Mouse (Mus musculus): Measurements from ENCODE around the gene Cpne7. TPM values are rescaled to one million over a fixed set of nuclear protein-coding genes. Genes with fewer than 3 reads are reported as not detected.

The Cpne7 gene
- polyA plus RNA-seq, 2 experiments: 0.50 to 3.0 TPM

- H3K27ac ChIP-seq (replicated peaks; ENCODE audit: low read depth, low read length): no peak overlapping the region
- H3K9me3 ChIP-seq (ENCODE audit: control insufficient read depth, low read length): no peaks in the 10 kb centered on the region
- H3K4me1 ChIP-seq (ENCODE audit: control insufficient read depth, insufficient read depth, low read length): peaks cover 12% of the 10 kb centered on the region; the same call in 1 of the 2 replicates
- DNase-seq (ENCODE audit: low spot score): peak; percentile 80
- 0 out of 2 replicates have a peak, but pooled peaks have one; percentile 9 for ATAC-seq (ENCODE audit: low FRiP score, low read depth)
- no peak overlapping the region for H3K4me2 ChIP-seq (replicated peaks; ENCODE audit: low read depth, low read length, severe bottlenecking)
- H3K4me3 ChIP-seq (replicated peaks; ENCODE audit: low read length): no peak overlapping the region
- no peak overlapping the region for H3K9ac ChIP-seq (ENCODE audit: low read depth, low read length, severe bottlenecking)
- TF ChIP-seq POLR2A (IDR thresholded peaks at IDR 0.05; ENCODE audit: borderline replicate concordance, extremely low read depth, insufficient read depth, insufficient read length): no peak
- WGBS: 67% methylated on average over 5 of the region's 5 CpGs
- no peaks in the 10 kb centered on the region for H3K27me3 ChIP-seq (ENCODE audit: control insufficient read depth, insufficient read depth, low read length)
- peaks cover 31% of the 10 kb centered on the region for H3K36me3 ChIP-seq (ENCODE audit: control insufficient read depth, insufficient read depth, low read length)
Measured at GRCm38 (mm10) chr8:123105553-123106326, 11.4 kb upstream of the Cpne7 start.

- no peak overlapping the region for H3K4me2 ChIP-seq (replicated peaks; ENCODE audit: low read depth, low read length, severe bottlenecking)
- H3K4me3 ChIP-seq (replicated peaks; ENCODE audit: low read length): no peak overlapping the region
- no peak for ATAC-seq (ENCODE audit: low FRiP score, low read depth)
- no peak overlapping the region for H3K9ac ChIP-seq (ENCODE audit: low read depth, low read length, severe bottlenecking)
- peaks cover 31% of the 10 kb centered on the region for H3K36me3 ChIP-seq (ENCODE audit: control insufficient read depth, insufficient read depth, low read length)
- DNase-seq (ENCODE audit: low spot score): no peak
- H3K27me3 ChIP-seq (ENCODE audit: control insufficient read depth, insufficient read depth, low read length): no peaks in the 10 kb centered on the region
- no peaks in the 10 kb centered on the region for H3K9me3 ChIP-seq (ENCODE audit: control insufficient read depth, low read length)
- H3K4me1 ChIP-seq (ENCODE audit: control insufficient read depth, insufficient read depth, low read length): peaks cover 10% of the 10 kb centered on the region; the same call in 1 of the 2 replicates
- TF ChIP-seq POLR2A (IDR thresholded peaks at IDR 0.05; ENCODE audit: borderline replicate concordance, extremely low read depth, insufficient read depth, insufficient read length): no peak
- H3K27ac ChIP-seq (replicated peaks; ENCODE audit: low read depth, low read length): no peak overlapping the region
- 54% methylated on average over 2 of the region's 2 CpGs for WGBS
Measured at GRCm38 (mm10) chr8:123106531-123106930, 10.6 kb upstream of the Cpne7 start.

- no peak overlapping the region for H3K9ac ChIP-seq (ENCODE audit: low read depth, low read length, severe bottlenecking)
- no peaks in the 10 kb centered on the region for H3K9me3 ChIP-seq (ENCODE audit: control insufficient read depth, low read length)
- H3K4me1 ChIP-seq (ENCODE audit: control insufficient read depth, insufficient read depth, low read length): peaks cover 7% of the 10 kb centered on the region; the same call in 1 of the 2 replicates
- H3K4me2 ChIP-seq (replicated peaks; ENCODE audit: low read depth, low read length, severe bottlenecking): no peak overlapping the region
- ATAC-seq (ENCODE audit: low FRiP score, low read depth) (no peak), DNase-seq (ENCODE audit: low spot score) (no peak)
- WGBS: 74% methylated on average over 1 of the region's 1 CpGs
- H3K36me3 ChIP-seq (ENCODE audit: control insufficient read depth, insufficient read depth, low read length): peaks cover 31% of the 10 kb centered on the region
- H3K4me3 ChIP-seq (replicated peaks; ENCODE audit: low read length): no peak overlapping the region
- TF ChIP-seq POLR2A (IDR thresholded peaks at IDR 0.05; ENCODE audit: borderline replicate concordance, extremely low read depth, insufficient read depth, insufficient read length): no peak
- no peaks in the 10 kb centered on the region for H3K27me3 ChIP-seq (ENCODE audit: control insufficient read depth, insufficient read depth, low read length)
- H3K27ac ChIP-seq (replicated peaks; ENCODE audit: low read depth, low read length): no peak overlapping the region
Measured at GRCm38 (mm10) chr8:123108010-123108409, 9.2 kb upstream of the Cpne7 start.

- Histone ChIP-seq H3K27ac (replicated peaks; ENCODE audit: low read depth, low read length) (no peak overlapping the region), H3K9ac (ENCODE audit: low read depth, low read length, severe bottlenecking) (no peak overlapping the region), H3K36me3 (ENCODE audit: control insufficient read depth, insufficient read depth, low read length) (peaks cover 22% of the 10 kb centered on the region), H3K27me3 (ENCODE audit: control insufficient read depth, insufficient read depth, low read length) (no peaks in the 10 kb centered on the region), H3K4me2 (replicated peaks; ENCODE audit: low read depth, low read length, severe bottlenecking) (no peak overlapping the region), H3K4me3 (replicated peaks; ENCODE audit: low read length) (no peak overlapping the region), H3K4me1 (ENCODE audit: control insufficient read depth, insufficient read depth, low read length) (no peaks in the 10 kb centered on the region), H3K9me3 (ENCODE audit: control insufficient read depth, low read length) (no peaks in the 10 kb centered on the region)
- ATAC-seq (ENCODE audit: low FRiP score, low read depth) (no peak), DNase-seq (ENCODE audit: low spot score) (no peak)
- 84% methylated on average over 5 of the region's 5 CpGs for WGBS
- no peak for TF ChIP-seq POLR2A (IDR thresholded peaks at IDR 0.05; ENCODE audit: borderline replicate concordance, extremely low read depth, insufficient read depth, insufficient read length)
Measured at GRCm38 (mm10) chr8:123108953-123109352, 8.2 kb upstream of the Cpne7 start.

GRCm38 (mm10) chr8:123110649-123111048, 6.5 kb upstream of the Cpne7 start:
- Histone ChIP-seq H3K27ac (replicated peaks; ENCODE audit: low read depth, low read length) (no peak overlapping the region), H3K4me1 (ENCODE audit: control insufficient read depth, insufficient read depth, low read length) (no peaks in the 10 kb centered on the region), H3K4me2 (replicated peaks; ENCODE audit: low read depth, low read length, severe bottlenecking) (no peak overlapping the region), H3K9me3 (ENCODE audit: control insufficient read depth, low read length) (no peaks in the 10 kb centered on the region), H3K36me3 (ENCODE audit: control insufficient read depth, insufficient read depth, low read length) (peaks cover 5% of the 10 kb centered on the region; the same call in 1 of the 2 replicates), H3K4me3 (replicated peaks; ENCODE audit: low read length) (no peak overlapping the region), H3K9ac (ENCODE audit: low read depth, low read length, severe bottlenecking) (no peak overlapping the region), H3K27me3 (ENCODE audit: control insufficient read depth, insufficient read depth, low read length) (peaks cover 1% of the 10 kb centered on the region)
- DNase-seq (ENCODE audit: low spot score): no peak
- WGBS: 23% methylated on average over 4 of the region's 4 CpGs
- ATAC-seq (ENCODE audit: low FRiP score, low read depth): no peak
- TF ChIP-seq POLR2A (IDR thresholded peaks at IDR 0.05; ENCODE audit: borderline replicate concordance, extremely low read depth, insufficient read depth, insufficient read length): no peak

Data from limb, embryonic 14.5 days (tissue).